Mouse (Mus musculus): ENCODE results near the gene Wdr73. TPM values are rescaled to one million over a fixed set of nuclear protein-coding genes. Genes with fewer than 3 reads are reported as not detected.

Gene Wdr73
- total RNA-seq, 2 experiments from 2014 or later: 23.6 to 31.5 TPM

DNA sequence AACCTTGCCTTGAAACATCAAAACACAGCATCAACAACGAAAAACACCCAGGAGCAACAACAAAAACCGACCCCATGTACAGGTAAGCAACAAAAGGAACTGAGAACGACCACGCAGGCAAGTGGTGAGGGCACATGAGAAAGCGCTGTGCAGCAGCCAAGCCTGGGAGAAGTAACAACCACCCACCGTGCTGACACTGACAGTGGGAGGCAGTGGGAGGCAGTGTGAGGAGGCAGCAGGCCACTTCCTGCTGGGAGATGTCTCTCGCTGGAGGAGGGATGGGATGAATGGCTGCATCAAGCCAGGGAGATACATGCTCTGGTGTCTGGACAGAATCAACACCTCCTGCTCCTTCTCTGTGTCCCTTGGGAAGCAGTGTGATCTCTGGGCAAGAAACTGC is 3.9 kb downstream of the Wdr73 start:
- ATAC-seq (replicated peaks; ENCODE audit: poor library complexity, severe bottlenecking): no peak

GRCm38 (mm10) chr7:80894815-80895519 is 6.1 kb downstream of the Wdr73 start:
- ATAC-seq (replicated peaks; ENCODE audit: poor library complexity, severe bottlenecking): no peak

- no peak for ATAC-seq (replicated peaks; ENCODE audit: poor library complexity, severe bottlenecking)
Observed at GRCm38 (mm10) chr7:80894196-80894595, 6.9 kb downstream of the Wdr73 start.

- no peak for ATAC-seq (replicated peaks; ENCODE audit: poor library complexity, severe bottlenecking)
Observed at GRCm38 (mm10) chr7:80893753-80894129, 7.3 kb downstream of the Wdr73 start.

- no peak for ATAC-seq (replicated peaks; ENCODE audit: poor library complexity, severe bottlenecking)
Observed at GRCm38 (mm10) chr7:80893086-80893752, 7.8 kb downstream of the Wdr73 start.

DNA sequence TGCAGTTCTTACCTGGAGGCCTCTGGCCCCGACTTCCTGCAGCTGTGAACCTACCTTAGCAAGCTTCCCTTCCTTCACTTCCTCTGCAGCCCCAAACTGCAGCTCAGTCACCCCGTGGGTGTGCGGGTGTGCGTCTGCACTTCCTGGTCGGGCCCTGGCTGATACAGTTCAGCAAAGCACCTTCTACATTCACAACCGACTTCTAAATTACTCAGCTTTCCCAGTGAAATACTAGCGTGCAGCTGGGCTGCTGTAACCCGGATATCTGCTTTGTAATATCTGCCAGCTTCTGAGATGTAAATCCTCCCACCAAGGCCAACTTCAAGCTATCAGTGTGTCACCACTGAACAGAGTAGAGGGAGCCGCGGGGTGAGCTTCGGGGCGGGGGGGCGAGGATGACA is 11.2 kb downstream of the Wdr73 start:
- ATAC-seq (replicated peaks; ENCODE audit: poor library complexity, severe bottlenecking): peak; percentile 65

GRCm38 (mm10) chr7:80889021-80889511 is 12.0 kb downstream of the Wdr73 start:
- ATAC-seq (replicated peaks; ENCODE audit: poor library complexity, severe bottlenecking): peak; percentile 69

DNA sequence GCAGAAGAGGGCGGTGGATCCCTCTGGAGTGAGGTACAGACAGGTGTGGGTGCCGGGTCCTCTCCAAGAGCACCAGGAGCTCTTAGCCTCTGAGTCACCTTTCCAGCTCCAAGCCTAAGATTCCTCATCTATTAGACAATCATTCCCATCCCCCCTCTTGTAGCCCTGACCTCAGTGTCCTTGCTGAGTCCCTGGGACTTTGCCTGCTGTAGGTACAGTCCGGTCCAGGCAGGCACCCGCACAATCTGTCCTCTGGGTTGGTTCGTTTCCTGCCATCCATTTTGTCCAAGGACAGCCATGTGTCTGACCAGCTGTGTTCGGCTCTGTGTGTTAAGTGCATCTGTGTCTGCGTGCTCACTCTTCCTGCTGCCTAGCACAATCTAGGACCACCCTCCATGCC is 12.5 kb downstream of the Wdr73 start:
- ATAC-seq (replicated peaks; ENCODE audit: poor library complexity, severe bottlenecking): no peak

GRCm38 (mm10) chr7:80885666-80886065 is 15.4 kb downstream of the Wdr73 start:
- no peak for ATAC-seq (replicated peaks; ENCODE audit: poor library complexity, severe bottlenecking)

- peak; percentile 92 for ATAC-seq (replicated peaks; ENCODE audit: poor library complexity, severe bottlenecking)
Observed at GRCm38 (mm10) chr7:80882830-80883505, 18.1 kb downstream of the Wdr73 start.

- ATAC-seq (replicated peaks; ENCODE audit: poor library complexity, severe bottlenecking): no peak
Observed at GRCm38 (mm10) chr7:80875727-80876126, 25.3 kb downstream of the Wdr73 start.

DNA sequence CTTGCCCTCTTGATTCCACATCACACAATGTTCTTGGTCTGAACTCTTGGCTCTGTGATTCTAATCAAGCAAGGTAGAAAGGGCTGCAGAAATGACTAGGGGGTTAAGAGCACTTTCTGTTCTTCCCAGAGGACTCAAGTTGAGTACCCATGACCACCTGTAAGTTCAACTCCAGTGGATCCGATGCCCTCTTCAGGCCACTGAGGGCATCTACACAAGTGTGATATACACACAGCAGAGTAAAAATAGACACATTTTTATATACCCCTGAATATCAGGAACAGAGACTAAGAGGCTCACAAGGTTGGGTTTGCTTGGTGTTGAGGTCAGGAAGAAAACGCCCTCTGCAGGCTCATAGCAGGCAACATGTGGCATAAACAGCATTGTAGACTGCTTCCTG is 27.4 kb downstream of the Wdr73 start:
- no peak for ATAC-seq (replicated peaks; ENCODE audit: poor library complexity, severe bottlenecking)

DNA sequence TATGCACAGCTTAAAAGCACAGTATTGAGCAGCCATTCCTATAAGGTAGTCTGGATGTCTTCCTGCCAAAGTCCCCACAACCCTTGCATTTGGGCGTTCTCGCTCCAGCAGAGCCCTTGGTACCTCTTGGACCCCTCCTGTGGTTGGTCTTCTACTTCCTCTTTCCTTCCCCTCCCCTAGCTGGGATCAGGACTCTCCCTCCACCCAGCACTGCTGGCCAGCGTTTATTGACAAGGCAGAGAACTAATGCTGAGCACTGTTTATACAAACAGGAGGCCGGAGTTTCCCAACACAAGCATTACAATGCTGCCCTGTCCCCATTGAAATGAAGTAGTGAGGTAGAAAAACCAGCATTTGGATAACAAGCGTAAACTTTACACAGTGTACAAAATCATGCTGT is 28.0 kb downstream of the Wdr73 start:
- peak; percentile 78 for ATAC-seq (replicated peaks; ENCODE audit: poor library complexity, severe bottlenecking)

DNA sequence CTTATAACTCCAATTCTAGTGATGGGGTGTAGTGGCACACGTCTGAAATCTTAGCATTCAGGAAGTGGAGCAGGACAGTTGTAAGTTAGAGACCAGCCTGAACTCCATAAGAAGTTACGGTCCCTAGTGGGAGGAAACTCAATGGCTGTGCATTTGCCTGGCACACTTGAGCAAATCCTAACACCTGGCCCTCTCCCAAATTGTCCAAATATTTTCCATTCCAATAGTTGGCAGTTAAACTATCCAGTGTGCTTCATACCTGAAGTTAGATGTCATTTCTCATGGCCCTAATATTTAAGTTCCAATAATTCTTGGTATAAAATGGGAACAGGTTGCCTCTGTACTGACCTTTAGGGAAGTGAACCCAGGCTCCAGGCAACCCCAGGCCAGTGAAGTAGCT is 32.4 kb downstream of the Wdr73 start:
- no peak for ATAC-seq (replicated peaks; ENCODE audit: poor library complexity, severe bottlenecking)

- ATAC-seq (replicated peaks; ENCODE audit: poor library complexity, severe bottlenecking): no peak
Observed at GRCm38 (mm10) chr7:80866514-80867147, 34.4 kb downstream of the Wdr73 start.

GRCm38 (mm10) chr7:80865521-80865920 is 35.5 kb downstream of the Wdr73 start:
- ATAC-seq (replicated peaks; ENCODE audit: poor library complexity, severe bottlenecking): no peak

DNA sequence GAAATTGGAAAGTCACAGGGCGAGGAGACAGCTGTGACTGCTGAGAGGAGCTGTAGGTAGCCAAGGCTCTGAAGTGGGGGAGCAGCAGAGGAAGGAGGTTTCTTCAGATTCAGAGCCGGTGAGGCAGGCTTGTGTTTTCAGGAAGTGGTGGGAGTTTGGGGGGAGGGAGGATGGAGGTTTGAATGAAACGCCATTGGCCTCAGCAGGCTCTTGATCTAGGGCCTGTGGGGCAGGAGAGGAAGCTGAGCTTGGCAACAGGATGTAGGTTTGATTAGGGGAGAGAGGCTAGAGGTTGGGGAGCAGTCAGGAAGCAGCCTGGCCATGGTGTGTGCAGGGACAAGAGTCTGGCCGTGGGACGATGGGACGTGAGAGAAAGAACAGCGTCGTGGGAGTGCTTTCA is 36.2 kb downstream of the Wdr73 start:
- ATAC-seq (replicated peaks; ENCODE audit: poor library complexity, severe bottlenecking): peak; percentile 64

GRCm38 (mm10) chr7:80864151-80864550 is 36.9 kb downstream of the Wdr73 start:
- no peak for ATAC-seq (replicated peaks; ENCODE audit: poor library complexity, severe bottlenecking)

GRCm38 (mm10) chr7:80863520-80863919 is 37.5 kb downstream of the Wdr73 start:
- no peak for ATAC-seq (replicated peaks; ENCODE audit: poor library complexity, severe bottlenecking)

DNA sequence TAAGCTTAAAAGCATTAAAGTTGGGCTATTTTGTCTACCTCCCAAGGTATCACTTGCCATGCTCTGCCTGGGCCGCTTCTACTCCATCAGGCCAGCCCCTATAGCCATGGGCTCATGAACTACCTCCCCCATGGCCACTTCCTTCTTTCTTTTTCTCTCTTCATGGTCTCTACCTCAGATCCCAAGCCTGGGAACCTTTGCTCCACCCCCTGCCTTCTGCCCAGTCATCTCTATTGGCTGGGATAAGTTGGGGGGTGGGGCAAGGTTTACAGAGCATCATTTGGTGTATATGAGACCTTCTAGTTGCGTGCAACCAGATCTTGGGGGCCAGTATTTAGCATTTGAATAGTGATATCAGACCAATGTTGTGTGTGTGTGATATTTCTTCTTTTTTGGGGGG is 38.6 kb downstream of the Wdr73 start:
- peak; percentile 50 for ATAC-seq (replicated peaks; ENCODE audit: poor library complexity, severe bottlenecking)

- ATAC-seq (replicated peaks; ENCODE audit: poor library complexity, severe bottlenecking): peak; percentile 75
Observed at GRCm38 (mm10) chr7:80860729-80861274, 40.3 kb downstream of the Wdr73 start, which contains the start of gene Zscan2. TSS of gene Zscan2 (plus strand) at chr7:80860920.

Data from granulocyte monocyte progenitor cell, adult 5-6 weeks (primary cell).